Mouse (Mus musculus): ENCODE measurements at regions not wholly inside any gene's neighbourhood (a gene's known extent, or its start where the extent isn't known, plus 50 kb on each side); places are given as distances from the start of the nearest gene placed in this dataset.

DNA sequence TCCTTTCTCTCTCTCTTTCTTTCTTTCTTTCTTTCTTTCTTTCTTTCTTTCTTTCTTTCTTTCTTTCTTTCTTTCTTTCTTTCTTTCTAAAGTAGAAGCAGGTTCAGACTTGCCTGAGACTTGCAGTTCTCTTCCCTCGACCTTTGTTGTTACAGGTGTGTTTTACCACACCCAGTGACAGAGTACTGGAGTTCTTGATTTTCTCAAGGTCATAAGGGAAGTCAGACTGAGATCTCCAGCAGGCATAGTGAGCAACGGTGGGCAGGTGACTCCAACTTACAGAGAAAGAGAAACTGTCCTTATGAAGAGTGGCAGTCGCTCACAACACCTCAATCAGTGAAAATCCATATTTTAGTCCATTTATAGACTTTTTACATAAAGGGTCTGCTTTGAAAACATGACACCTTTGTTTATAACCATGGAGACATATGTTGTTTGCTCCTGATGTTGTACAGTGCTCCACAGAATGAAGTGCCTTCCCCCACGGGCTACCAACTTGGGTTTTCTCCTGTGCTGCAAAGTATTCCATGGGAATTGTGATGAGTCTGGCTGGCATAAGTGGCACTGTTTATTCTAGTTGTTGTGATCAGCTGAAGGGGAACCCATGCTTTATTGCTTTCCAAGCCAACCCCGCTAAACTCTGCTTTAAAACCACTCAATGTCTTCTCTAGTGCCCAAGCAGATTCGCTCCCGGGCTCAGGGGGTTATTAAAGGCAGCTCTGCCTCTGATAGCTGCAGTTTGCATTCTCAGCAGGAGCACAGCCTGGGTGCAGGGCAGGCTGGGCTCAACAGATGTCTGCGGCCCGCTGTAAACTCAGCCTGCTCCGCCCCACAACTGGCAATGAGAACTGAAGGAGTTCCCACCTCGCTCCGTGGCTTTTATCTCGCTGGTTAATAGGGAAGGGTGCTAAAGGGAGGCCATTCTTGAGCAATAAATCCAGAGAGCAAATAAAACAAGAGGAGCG, 132.6 kb upstream of the Jade1 start:
- DNase-seq (ENCODE audit: low spot score in 2 of 2): no peak

DNA sequence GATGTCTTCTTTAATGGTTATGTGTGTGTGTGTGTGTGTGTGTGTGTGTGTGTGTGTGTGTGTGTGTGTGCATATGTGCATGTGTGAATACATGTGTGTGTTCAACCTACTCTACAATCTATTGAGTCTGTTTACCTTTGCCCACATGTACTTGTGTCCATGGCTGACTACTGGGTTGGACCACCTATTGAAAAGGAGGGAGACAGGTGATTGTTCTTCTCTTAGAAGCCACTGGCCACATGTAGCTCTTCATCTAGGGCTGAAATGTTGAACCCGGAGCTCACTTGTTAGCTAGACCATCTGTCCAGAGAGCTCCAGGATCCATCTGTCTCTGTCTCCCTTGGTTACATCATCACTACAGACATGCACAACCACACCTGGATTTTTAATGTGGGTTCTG, 141.8 kb upstream of the Jade1 start:
- no peak for DNase-seq (ENCODE audit: low spot score in 2 of 2)

DNA sequence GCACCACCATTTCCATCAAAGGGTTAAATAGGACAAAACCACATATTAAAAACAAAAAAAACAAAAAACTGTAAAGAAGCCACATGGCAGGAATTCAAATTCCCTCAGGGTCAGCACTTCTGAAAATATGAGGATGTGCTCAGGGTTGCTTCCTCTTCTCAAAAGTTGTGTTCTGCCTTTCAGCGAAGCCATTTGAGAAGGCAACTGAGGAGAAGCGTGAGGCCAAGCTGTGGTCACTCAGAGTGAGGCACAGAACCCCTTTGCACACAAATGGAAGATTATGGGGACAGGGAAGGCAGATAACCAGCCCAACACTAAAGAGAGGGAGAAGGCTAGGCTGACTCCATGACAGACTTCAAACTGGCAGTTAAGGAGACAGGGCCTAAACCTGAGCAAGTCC, 142.8 kb upstream of the Jade1 start:
- no peak for DNase-seq (ENCODE audit: low spot score in 2 of 2)

DNA sequence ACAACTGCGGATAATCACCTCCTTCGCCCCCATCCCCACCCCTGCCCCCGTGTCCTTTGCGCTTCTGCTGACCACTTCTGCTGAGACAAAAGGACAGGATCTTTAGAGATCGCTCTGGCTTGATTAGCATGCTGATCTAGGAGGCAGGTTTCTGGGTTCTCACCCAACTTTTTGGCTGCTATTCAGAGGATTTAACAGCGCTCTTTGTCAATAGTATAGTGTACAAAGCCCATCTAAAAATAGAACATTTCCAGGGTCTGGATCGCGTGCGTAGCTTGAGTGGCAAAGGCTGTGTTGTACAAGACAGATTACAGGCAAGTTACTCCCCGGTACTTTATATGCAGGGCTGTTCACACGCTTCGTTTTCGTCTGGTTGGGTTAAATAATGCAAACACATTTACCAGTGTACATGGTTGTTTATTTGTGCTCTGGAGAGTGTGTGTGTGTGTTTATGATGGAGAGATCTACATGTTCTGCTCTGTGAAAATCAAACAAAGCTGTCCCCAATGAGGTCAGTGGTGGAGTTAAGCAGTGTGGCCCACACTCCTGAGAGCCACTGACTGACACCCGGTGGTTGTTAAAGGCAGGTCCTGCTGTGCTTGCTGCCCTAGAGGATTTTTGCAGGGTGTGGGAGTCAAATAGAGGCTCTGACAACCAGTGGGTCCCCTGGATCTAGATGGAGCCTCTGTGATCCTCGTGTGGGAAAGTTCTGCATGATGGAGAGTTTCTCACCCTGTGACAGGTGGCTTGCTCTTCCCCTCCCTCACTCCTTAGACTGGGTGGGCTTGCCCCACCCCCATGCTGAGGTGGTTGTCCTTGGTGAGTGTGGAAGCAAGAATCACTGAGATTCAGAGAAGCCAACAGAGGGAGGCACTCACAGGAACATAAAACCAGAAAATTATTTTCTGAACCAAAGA, 146.5 kb upstream of the Jade1 start:
- no peak for DNase-seq (ENCODE audit: low spot score in 2 of 2)

DNA sequence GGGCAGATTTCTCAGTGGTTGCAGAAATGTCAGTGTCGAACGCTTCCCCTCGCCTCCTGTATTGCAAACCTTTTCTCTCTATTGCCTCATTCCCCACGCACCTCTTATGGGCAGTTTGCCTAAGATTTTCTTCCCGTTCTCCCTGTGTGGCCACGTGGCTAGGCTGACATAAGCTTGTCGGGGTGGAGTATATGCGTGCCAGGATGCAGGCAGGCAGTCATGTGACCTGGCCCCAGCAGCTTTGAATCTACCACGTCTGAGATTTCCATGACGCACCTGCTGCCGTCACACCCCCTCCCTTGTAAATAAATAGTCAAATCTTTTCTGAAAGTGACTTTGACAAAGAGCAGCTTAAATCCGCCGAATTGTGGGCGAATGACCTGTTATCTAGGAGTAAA, 147.1 kb upstream of the Jade1 start:
- peak in 1 of 2 experiments; percentile 27 for DNase-seq (ENCODE audit: low spot score in 2 of 2)

DNA sequence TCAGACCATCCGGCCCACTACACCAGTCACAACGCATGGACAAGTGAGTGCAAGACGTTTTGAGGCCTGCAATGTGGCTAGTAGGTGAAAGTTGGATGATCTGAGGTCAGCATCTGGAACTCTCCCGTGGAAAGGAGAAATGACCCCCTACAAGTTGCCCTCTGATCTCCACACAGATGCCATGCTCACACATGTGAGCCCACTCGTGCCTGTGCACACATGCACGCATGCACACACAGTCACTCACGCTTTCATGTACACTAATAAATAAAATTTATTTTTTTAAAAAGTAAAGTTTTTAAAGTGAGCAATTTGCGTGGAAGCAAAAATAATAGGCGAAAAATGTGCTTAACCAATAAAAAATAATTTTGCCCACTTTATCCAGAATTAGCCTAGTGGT, 147.5 kb upstream of the Jade1 start:
- no peak for DNase-seq (ENCODE audit: low spot score in 2 of 2)

DNA sequence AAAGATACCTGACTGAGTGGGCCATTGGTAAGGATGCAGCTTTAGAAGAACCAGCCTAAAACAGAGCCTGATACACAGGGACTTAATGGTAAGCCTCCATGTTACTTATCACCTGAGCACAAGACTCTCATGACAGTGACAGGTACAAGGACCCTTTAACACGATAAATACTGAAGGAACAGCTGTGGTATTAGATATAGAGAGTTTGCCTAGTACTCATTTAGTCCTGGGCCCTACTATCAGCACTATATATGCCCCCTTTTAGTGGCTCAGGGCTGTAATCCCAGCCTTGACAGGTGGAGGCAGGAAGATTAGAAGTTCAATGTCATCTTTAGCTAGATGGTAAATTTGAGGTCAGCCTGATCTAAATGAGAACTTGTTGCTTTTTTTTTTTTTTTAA, 148.0 kb upstream of the Jade1 start:
- DNase-seq (ENCODE audit: low spot score in 2 of 2): no peak

DNA sequence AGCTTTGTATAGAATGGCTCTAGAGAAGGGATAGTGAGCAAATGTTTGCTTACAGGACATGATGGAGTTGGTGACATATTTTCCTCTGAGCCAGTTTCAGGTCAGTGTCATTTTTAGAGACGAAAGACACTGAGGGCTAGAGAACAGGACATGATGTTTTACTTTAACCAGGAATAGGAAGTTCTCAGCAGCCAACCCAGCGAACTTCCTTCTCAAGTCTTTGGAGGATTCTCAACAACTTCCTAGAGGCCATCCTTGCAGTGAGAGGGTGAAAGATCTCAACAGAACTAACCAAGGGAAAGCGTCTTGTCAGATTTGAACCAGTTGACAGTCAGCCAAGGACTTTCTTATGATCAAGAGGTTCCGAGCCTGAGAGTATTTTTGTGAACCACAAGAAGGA, 153.7 kb upstream of the Jade1 start:
- DNase-seq (ENCODE audit: low spot score in 2 of 2): no peak

DNA sequence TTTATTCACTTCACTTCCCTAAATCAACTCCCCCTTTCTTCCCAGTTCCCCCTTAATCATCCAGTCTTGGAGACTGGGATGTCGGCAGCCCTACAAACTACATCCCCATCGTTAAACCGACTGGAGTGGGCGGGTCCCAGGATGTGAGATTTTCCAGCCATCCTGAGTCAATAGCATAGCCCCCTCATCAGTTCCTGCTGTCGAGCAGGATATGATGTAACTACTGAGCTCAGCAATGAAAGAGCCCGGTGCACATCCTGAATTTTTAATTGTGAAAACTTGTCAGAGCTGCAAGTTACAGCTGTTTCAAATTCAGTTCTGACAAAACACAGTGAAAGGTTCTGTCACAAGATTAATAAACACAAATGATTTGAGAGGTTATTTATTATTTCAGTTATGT, 165.7 kb upstream of the Jade1 start:
- no peak for DNase-seq (ENCODE audit: low spot score in 2 of 2)

DNA sequence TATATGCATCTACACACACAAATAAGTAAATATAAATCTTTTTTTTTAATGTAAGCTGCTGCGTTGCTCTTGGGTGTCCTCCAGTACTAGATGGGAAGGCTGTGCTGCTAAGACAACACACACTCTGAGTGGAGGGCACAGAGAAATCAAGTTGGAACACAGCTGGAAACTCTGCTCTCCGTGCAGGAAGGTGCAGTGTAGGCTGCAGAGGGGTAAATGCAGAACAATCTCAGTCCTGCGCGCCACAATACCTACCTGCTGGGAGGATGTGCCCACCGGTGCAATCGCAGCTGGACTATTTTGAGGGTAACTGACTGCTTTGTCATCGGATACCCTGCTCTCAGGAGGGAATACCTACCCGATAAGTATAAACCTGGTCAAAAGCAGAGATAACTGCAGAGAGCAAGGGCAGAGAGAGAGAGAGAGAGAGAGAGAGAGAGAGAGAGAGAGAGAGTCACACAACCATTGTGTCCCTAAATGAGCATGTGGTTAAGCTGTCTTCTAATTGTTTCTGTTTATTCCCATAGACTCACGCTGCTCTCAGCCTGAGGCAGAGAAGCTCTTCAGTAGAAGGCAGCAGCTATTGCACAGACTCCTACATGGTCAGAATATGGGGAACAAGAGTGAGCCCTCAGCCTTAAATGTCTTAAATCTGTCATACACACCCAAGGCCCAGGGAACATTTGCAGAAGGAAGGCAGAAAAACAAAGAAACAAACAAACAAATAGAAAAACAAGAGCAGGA, 167.9 kb upstream of the Jade1 start:
- DNase-seq (ENCODE audit: low spot score in 2 of 2): no peak

DNA sequence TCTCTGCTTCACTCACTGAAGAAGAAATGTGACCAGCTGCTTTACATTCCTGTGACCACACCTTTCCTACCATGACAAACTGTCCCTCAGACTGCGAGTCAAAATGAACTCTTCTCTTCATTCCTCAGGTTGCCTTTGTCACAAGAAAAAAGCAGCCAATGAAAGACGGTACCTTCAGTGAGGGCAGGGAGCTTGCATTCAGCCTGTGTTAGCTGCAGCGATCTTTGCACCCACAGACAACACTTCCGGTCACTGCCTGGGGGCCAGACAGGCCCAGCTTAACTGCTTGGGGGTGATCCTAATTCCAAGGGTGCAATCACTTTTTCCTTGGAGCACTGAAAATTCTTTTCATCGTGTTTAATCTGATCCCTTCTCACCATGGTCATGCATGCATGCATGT, 169.2 kb upstream of the Jade1 start:
- DNase-seq (ENCODE audit: low spot score in 2 of 2): no peak

DNA sequence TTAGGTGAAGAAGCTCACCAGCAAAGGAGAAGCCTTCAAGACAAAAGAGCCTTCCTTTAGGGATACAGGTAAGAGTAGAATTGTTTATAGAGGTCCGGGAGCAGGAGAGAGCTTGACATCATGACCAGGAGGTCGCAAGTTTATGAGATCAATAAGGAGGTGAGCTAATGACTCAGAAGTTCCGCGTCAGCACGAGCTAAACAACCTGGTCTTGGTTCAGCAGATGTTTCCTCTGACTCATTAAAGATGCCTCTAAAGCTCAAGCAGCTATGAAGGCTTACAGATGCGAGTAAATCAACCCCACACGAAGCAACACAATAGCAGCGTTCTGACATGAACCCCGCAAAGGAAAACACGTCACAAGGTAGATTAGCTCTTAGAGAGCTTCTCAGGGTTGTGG, 171.1 kb upstream of the Jade1 start:
- DNase-seq (ENCODE audit: low spot score in 2 of 2): no peak

DNA sequence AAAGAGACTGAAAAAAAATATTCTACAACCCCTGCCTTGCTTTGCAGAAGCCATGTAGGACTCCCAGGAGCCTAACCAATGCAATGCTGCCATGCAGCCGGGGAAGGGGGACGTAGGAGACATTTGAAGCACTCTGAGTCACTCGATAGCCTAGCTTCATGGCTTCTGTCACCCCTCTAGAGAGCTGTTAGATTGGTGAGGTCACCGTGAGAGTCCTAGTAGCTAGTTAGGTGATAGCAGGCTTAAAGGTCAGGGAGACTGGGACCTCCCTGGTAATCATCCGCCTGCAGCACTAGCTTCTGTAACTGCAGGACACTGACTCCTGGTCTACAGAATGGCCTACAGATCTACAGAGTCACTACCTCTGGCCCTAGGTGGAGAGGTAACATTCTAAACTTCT, 177.0 kb upstream of the Jade1 start:
- no peak for DNase-seq (ENCODE audit: low spot score in 2 of 2)

DNA sequence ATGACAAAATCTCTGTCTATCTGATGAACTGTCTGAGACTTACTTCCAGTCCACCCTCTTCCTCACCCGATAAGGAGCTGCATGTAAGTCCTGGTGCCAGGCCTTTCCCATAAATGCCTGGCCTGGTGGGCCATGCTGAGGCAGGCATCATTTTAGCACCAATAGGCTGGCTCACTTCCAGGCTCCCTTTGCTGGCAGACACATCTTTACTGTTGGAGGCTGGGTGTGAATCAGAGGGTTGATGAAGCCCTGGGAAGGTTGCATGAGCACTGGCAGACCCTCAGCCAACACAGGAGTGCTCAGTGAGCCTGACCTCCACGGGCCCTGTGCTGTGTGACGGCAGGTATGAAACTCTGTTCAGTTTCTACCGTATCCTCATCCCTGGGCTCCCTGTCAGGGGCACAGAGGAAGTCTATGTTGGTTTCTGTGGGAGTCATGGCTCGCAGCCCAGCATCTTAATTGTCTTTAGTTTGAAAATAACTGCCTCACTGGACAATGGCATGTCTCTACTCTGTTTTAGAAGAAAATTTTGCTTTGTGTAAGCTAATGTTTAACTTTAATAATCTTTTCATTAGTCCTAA, 177.6 kb upstream of the Jade1 start:
- DNase-seq (ENCODE audit: low spot score in 2 of 2): no peak

DNA sequence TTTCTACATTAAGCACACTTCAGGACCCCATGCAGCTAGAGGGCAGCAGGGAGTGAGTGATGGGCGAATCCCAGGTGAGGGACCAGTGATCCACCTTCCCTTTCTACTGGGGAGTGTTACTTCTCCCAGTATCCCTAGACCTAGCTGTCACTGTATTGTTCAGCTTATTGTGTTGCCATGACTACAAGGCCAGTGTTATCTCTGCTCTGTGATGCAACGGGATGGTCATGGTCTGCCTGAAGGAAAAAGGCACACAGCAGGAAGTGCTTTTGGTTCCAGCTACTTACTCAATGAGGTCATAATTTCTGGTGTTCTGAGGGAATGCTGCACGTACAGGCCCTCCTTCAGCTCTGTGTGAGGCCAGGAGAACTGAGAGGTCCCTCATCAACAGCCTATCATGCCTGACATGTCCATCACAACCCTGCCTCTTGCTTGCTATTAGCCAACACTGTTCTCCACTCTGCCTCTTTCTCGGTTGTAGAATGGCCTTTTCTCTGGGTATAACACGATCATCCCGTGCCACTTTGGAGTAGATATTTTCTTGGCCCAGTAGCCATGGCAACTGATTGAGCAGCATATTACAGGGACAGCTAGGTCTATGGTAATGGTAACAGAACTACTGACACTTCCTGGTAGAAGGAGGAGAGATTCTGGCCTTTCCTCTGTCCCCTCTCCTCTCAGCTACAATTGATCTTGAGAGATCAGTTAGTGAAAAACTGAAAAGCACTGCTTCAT, 178.5 kb upstream of the Jade1 start:
- no peak for DNase-seq (ENCODE audit: low spot score in 2 of 2)

DNA sequence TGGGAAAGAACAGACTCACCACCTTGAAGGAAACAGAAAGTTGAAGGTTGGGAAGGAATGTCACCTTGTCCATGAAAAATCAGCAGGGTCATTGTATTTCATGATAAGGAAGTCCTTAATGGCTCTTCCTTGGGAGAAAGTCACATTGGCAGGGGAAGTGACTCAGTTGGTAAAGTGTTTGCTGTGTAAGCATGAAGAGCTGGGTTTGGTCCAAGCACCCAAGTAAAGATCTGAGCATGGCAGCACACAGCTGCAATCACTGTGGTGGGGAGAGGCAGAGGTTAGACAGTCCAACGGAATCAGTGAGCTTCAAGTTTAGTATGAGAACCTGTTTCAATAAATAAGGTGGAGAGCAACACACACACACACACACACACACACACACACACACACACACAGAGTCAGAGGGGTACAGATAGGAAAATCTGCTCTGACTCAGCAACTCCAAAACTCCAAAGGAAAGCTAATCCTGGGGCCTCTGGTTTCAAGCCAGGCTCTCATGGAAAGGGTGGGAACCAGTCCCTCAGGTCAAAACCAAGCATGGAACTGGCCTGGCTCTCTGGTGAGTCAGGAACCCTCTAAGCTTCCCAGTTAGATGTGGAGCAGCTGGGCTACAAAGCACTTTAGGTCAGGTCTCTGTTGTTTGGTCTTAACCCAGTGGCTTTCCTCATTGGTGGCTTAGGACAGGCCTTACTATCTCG, 180.2 kb upstream of the Jade1 start:
- DNase-seq (ENCODE audit: low spot score in 2 of 2): no peak

DNA sequence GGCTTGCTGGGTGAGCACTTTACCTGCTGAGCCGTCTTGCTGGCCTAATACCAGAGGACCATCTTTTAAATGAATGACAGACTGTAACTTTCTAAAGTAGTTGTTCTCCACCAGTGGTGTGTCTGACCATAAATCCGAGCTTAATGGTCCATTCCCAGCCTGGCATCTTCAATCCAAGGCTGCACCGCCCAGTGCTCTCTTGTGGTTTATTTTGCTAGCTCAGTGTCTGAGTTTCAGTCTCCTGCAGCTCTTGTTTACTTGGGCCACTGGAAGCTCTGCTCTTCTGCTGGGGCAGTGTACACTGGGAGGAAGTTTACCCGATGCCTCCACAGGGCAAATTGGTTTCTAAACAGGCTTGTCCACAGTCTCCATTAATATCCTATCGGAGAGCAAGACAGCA, 182.3 kb upstream of the Jade1 start:
- DNase-seq (ENCODE audit: low spot score in 2 of 2): no peak

DNA sequence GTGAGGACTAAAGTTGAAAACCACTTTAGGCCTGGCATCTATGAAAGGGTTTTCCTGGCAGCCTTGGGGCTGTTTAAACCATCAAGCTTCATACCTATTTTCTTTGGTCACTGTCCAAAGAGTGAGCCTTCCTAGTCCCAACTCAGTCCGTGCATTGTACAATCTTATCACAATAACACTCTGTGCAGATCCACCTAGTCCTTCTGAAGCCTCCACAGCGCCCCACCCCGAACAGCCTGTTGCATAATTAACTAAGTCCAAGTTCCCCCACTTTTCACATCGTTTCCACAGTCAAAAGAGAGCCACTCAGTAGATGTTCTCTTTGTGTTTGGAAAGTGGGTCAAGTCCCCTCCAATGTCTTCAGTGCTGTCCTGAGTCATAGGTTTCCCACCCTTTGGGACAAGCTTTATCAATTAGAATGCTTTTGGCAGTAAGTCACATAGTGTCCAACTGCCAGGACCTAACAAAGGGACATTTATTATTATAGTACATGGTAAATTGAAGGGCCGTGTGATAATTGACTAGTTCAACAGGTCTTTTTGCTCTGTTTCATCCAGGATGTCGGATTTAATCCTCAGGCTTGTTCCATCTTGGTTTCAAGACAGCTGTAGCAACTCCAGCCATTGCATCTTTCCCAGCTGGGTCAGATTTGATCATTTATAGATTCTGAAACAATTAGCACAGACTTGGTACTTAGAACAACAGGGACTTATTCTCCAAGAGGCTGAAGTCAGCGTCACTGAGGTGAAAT, 187.0 kb upstream of the Jade1 start:
- no peak for DNase-seq (ENCODE audit: low spot score in 2 of 2)

DNA sequence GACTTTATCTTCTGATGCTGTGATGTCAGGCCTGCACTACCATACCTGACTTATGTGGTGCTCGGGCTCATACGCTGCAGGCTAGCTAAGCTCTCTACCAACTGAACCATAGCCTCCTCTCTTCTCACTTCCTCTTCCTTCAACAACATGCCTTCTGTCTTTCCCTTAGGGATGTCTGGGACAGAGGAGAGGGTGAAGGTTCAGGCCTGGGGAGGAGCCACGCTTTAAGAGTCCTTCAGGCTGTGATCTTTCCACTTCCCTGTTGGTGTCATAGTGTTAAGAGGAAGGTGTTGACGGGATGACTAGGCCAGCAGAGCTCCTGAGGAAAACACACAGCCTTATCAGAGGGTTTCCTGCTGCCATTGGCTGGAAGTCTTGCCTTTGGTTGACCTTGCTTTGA, 188.8 kb upstream of the Jade1 start:
- no peak for DNase-seq (ENCODE audit: low spot score in 2 of 2)

DNA sequence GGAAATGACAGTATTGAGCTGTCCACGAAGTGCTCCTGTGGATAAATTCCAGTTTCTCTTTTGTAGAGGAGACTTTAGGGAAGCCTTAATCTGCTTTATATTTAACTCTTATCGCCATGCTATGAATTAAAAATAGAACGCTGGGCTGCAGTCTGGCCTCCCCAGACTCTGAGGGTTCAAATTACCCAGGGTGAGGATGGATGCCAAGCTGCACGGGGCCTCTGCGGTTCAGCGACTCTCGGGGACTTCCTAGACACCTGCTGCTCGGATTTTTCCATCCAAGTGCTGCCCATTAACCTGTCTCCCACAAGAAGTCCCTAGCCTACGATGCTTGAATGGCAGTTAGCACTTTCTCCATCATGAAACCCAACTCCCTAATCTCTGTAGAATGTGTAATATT, 189.3 kb upstream of the Jade1 start:
- DNase-seq (ENCODE audit: low spot score in 2 of 2): no peak
